Mouse (Mus musculus): Measurements from ENCODE around the gene Lipe. TPM values are rescaled to one million over a fixed set of nuclear protein-coding genes. Genes with fewer than 3 reads are reported as not detected.
"Not testable (repeated sequence)": the region's sequence is repeated elsewhere in the genome, so short reads cannot be mapped to it uniquely, and the experiment has no call there.

Lipe gene
- total and polyA plus RNA-seq, 2 experiments from 2014 or later, result 7.8 to 18.7 TPM

- Histone ChIP-seq H3K4me2 (ENCODE audit: low read depth, low read length) (no peak overlapping the region), H3K4me3 (ENCODE audit: low read length) (no peak overlapping the region), H3K36me3 (ENCODE audit: insufficient read depth, low read length) (no peaks in the 10 kb centered on the region), H3K9me3 (ENCODE audit: low read length) (no peaks in the 10 kb centered on the region), H3K27me3 (ENCODE audit: insufficient read depth, low read length) (no peaks in the 10 kb centered on the region), H3K4me1 (ENCODE audit: insufficient read depth, low read length) (peaks cover 3% of the 10 kb centered on the region; the same call in 1 of the 2 replicates), H3K27ac (no peak overlapping the region), H3K9ac (replicated peaks; ENCODE audit: low read length) (no peak overlapping the region)
- DNase-seq (ENCODE audit: low spot score) (no peak), ATAC-seq (no peak)
- 68% methylated on average over 2 of the region's 2 CpGs for WGBS
- no peak for TF ChIP-seq CTCF (IDR thresholded peaks at IDR 0.05; ENCODE audit: low read depth)
Observed at GRCm38 (mm10) chr7:25401551-25401950, 3.0 kb upstream of the Lipe start.

- H3K4me3 ChIP-seq (ENCODE audit: low read length); H3K36me3 ChIP-seq (ENCODE audit: insufficient read depth, low read length); H3K9me3 ChIP-seq (ENCODE audit: low read length); H3K4me2 ChIP-seq (ENCODE audit: low read depth, low read length); DNase-seq (ENCODE audit: low spot score); H3K9ac ChIP-seq (replicated peaks; ENCODE audit: low read length); ATAC-seq; H3K27ac ChIP-seq; H3K27me3 ChIP-seq (ENCODE audit: insufficient read depth, low read length): not testable (repeated sequence)
- peaks cover 15% of the 10 kb centered on the region for H3K4me1 ChIP-seq (ENCODE audit: insufficient read depth, low read length)
Observed at GRCm38 (mm10) chr7:25399028-25399427, 518 bp upstream of the Lipe start.

GRCm38 (mm10) chr7:25396621-25397020 lies 1.9 kb downstream of the Lipe start:
- Histone ChIP-seq H3K36me3 (ENCODE audit: insufficient read depth, low read length) (no peaks in the 10 kb centered on the region), H3K4me2 (ENCODE audit: low read depth, low read length) (peak overlapping the region; percentile 82), H3K4me3 (ENCODE audit: low read length) (peak overlapping the region; percentile 64), H3K9me3 (ENCODE audit: low read length) (no peaks in the 10 kb centered on the region), H3K27ac (peak overlapping the region; percentile 75; the same call in 1 of the 2 replicates), H3K27me3 (ENCODE audit: insufficient read depth, low read length) (no peaks in the 10 kb centered on the region), H3K4me1 (ENCODE audit: insufficient read depth, low read length) (peaks cover 29% of the 10 kb centered on the region), H3K9ac (replicated peaks; ENCODE audit: low read length) (0 out of 2 replicates have a peak overlapping the region, but pooled peaks have one; percentile 63)
- WGBS, result 90% methylated on average over 14 of the region's 14 CpGs
- ATAC-seq (no peak), DNase-seq (ENCODE audit: low spot score) (no peak)
- no peak for TF ChIP-seq CTCF (IDR thresholded peaks at IDR 0.05; ENCODE audit: low read depth)

- peak overlapping the region; percentile 82 for H3K4me2 ChIP-seq (ENCODE audit: low read depth, low read length)
- no peaks in the 10 kb centered on the region for H3K36me3 ChIP-seq (ENCODE audit: insufficient read depth, low read length)
- ATAC-seq (peak; percentile 98), DNase-seq (ENCODE audit: low spot score) (peak; percentile 97)
- H3K4me3 ChIP-seq (ENCODE audit: low read length), result peak overlapping the region; percentile 64
- peak overlapping the region; percentile 75 for H3K27ac ChIP-seq
- no peak for TF ChIP-seq CTCF (IDR thresholded peaks at IDR 0.05; ENCODE audit: low read depth)
- no peaks in the 10 kb centered on the region for H3K27me3 ChIP-seq (ENCODE audit: insufficient read depth, low read length)
- WGBS, result 4% methylated on average over 50 of the region's 52 CpGs
- H3K4me1 ChIP-seq (ENCODE audit: insufficient read depth, low read length), result peaks cover 29% of the 10 kb centered on the region
- no peaks in the 10 kb centered on the region for H3K9me3 ChIP-seq (ENCODE audit: low read length)
- H3K9ac ChIP-seq (replicated peaks; ENCODE audit: low read length), result peak overlapping the region; percentile 63
Observed at GRCm38 (mm10) chr7:25395558-25396521, 2.7 kb downstream of the Lipe start.

GRCm38 (mm10) chr7:25395186-25395557 lies 3.3 kb downstream of the Lipe start:
- Histone ChIP-seq H3K27me3 (ENCODE audit: insufficient read depth, low read length) (no peaks in the 10 kb centered on the region), H3K36me3 (ENCODE audit: insufficient read depth, low read length) (no peaks in the 10 kb centered on the region), H3K4me3 (ENCODE audit: low read length) (peak overlapping the region; percentile 64), H3K4me2 (ENCODE audit: low read depth, low read length) (peak overlapping the region; percentile 82), H3K4me1 (ENCODE audit: insufficient read depth, low read length) (peaks cover 29% of the 10 kb centered on the region), H3K9ac (replicated peaks; ENCODE audit: low read length) (peak overlapping the region; percentile 63), H3K9me3 (ENCODE audit: low read length) (no peaks in the 10 kb centered on the region), H3K27ac (peak overlapping the region; percentile 75)
- ATAC-seq (peak; percentile 64), DNase-seq (ENCODE audit: low spot score) (no peak)
- under 1% methylated on average over 22 of the region's 22 CpGs for WGBS
- TF ChIP-seq CTCF (IDR thresholded peaks at IDR 0.05; ENCODE audit: low read depth), result no peak

- DNase-seq (ENCODE audit: low spot score), result no peak
- 12% methylated on average over 7 of the region's 7 CpGs for WGBS
- H3K4me3 ChIP-seq (ENCODE audit: low read length), result peak overlapping the region; percentile 64
- ATAC-seq, result no peak
- H3K36me3 ChIP-seq (ENCODE audit: insufficient read depth, low read length), result no peaks in the 10 kb centered on the region; the same call in 1 of the 2 replicates
- H3K27me3 ChIP-seq (ENCODE audit: insufficient read depth, low read length), result no peaks in the 10 kb centered on the region
- peaks cover 29% of the 10 kb centered on the region for H3K4me1 ChIP-seq (ENCODE audit: insufficient read depth, low read length)
- peak overlapping the region; percentile 63 for H3K9ac ChIP-seq (replicated peaks; ENCODE audit: low read length)
- peak overlapping the region; percentile 75 for H3K27ac ChIP-seq
- TF ChIP-seq CTCF (IDR thresholded peaks at IDR 0.05; ENCODE audit: low read depth), result no peak
- no peaks in the 10 kb centered on the region for H3K9me3 ChIP-seq (ENCODE audit: low read length)
- H3K4me2 ChIP-seq (ENCODE audit: low read depth, low read length), result peak overlapping the region; percentile 82
Observed at GRCm38 (mm10) chr7:25394754-25395153, 3.8 kb downstream of the Lipe start.
